Mouse (Mus musculus) erythroid progenitor cell, adult 5-6 weeks (primary cell): ENCODE results near the gene Lrrc75a. TPM values are rescaled to one million over a fixed set of nuclear protein-coding genes. Genes with fewer than 3 reads are reported as not detected.

Source experiments
- ATAC-seq: replicated peaks from 2 replicates; pipeline ENCODE4 v1.8.0; 2016; ENCODE audit warnings: moderate number of reproducible peaks, mild to moderate bottlenecking, moderate TSS enrichment, inconsistent platforms; ENCODE audit not compliant: poor library complexity, low FRiP score, severe bottlenecking
- total RNA-seq, 2 experiments: library from RNA; stranded (forward) in 1 of 2; stranded (reverse) in 1 of 2; fragments of 150-400 nt in 1 of 2; fragments of 186-747, 209-891 nt in 1 of 2; gene quantifications; 2 replicates each; pipeline versions ENCODE4 v1.2.3 to v1.2.4; 2015 to 2017; ENCODE audit warnings: low replicate concordance in 2 of 2

Gene Lrrc75a
- total RNA-seq, 2 experiments from 2014 or later, result 0.53 to 2.9 TPM

GRCm38 (mm10) chr11:62646495-62646843 lies 1.9 kb downstream of the Lrrc75a start:
- no peak for ATAC-seq

GRCm38 (mm10) chr11:62645732-62646494 lies 2.4 kb downstream of the Lrrc75a start:
- no peak for ATAC-seq

- no peak for ATAC-seq
Measured at GRCm38 (mm10) chr11:62645337-62645675, 3.0 kb downstream of the Lrrc75a start.

- ATAC-seq, result no peak
Measured at GRCm38 (mm10) chr11:62644602-62645336, 3.6 kb downstream of the Lrrc75a start.

- no peak for ATAC-seq
Measured at GRCm38 (mm10) chr11:62643681-62644363, 4.5 kb downstream of the Lrrc75a start.

GRCm38 (mm10) chr11:62643011-62643631 lies 5.2 kb downstream of the Lrrc75a start:
- ATAC-seq, result no peak

- ATAC-seq, result no peak
Measured at GRCm38 (mm10) chr11:62642023-62642844, 6.1 kb downstream of the Lrrc75a start.

GRCm38 (mm10) chr11:62640378-62640777 lies 7.9 kb downstream of the Lrrc75a start:
- no peak for ATAC-seq

- ATAC-seq, result no peak
Measured at GRCm38 (mm10) chr11:62638402-62638801, 9.9 kb downstream of the Lrrc75a start.

GRCm38 (mm10) chr11:62637806-62638205 lies 10.5 kb downstream of the Lrrc75a start:
- ATAC-seq, result no peak

- no peak for ATAC-seq
Measured at GRCm38 (mm10) chr11:62637401-62637800, 10.9 kb downstream of the Lrrc75a start.

- ATAC-seq, result no peak
Measured at GRCm38 (mm10) chr11:62636840-62637221, 11.5 kb downstream of the Lrrc75a start.

GRCm38 (mm10) chr11:62636105-62636839 lies 12.1 kb downstream of the Lrrc75a start:
- ATAC-seq, result no peak

GRCm38 (mm10) chr11:62635406-62635805 lies 12.9 kb downstream of the Lrrc75a start:
- ATAC-seq, result no peak

GRCm38 (mm10) chr11:62631138-62631537 lies 17.2 kb downstream of the Lrrc75a start:
- no peak for ATAC-seq

- no peak for ATAC-seq
Measured at GRCm38 (mm10) chr11:62630225-62630821, 18.0 kb downstream of the Lrrc75a start.

- ATAC-seq, result no peak
Measured at GRCm38 (mm10) chr11:62629352-62630224, 18.7 kb downstream of the Lrrc75a start.
